In the genomic region with DNA sequence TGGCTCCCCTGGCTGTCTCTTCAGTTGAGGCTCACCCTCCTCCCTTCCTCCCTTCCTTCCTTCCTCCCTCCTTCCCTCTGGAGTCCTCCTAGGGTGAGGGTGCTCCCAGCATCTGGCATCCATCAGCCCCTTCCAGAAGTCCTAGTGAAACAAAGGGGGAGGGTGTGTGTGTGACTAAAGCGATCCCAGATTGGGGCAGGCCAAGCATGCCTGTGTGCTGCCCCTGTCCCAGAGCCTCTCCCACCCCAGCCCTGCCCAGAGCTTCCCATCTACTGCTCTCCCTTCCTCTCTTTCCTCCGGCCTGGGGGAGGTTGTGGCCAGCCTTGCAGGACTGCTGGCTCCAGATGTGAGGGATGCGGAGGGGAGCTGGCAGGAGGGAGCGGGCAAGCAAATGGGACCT, we compare ENCODE assay signal across 12 mouse cellular contexts. TPM values are rescaled to one million over a fixed set of nuclear protein-coding genes. Genes with fewer than 3 reads are reported as not detected.
DNase-seq lines count a peak whose midpoint lies in the region; ATAC-seq lines count a peak whose summit lies in the region.
"Had no signal": no experiment of that assay in that cellular context is flagged by ENCODE, and none has a peak within 500 bp of the region (broad histone marks: within the 10 kb centered on the region; RNA-seq: fewer than 3 reads in every experiment).

No protein-coding gene starts in this region.

- H3K9me3 ChIP-seq in embryonic facial prominence, embryonic 14.5 days (ENCODE audit: control insufficient read depth, low read length), result no peaks in the 10 kb centered on the region

- ATAC-seq in embryonic facial prominence, embryonic 14.5 days (ENCODE audit: low read depth), result peak; percentile 80

- no peaks in the 10 kb centered on the region for H3K36me3 ChIP-seq in embryonic facial prominence, embryonic 14.5 days (ENCODE audit: control insufficient read depth, insufficient read depth, low read length)

- no peak overlapping the region for H3K4me3 ChIP-seq in embryonic facial prominence, embryonic 14.5 days (ENCODE audit: low read depth, low read length)

- peaks cover 37% of the 10 kb centered on the region for H3K4me1 ChIP-seq in embryonic facial prominence, embryonic 14.5 days (ENCODE audit: control insufficient read depth, insufficient read depth, low read length)

- intact Hi-C loops in gastrocnemius, postnatal 36 days (cut with DNase I), result no loop called here

- peak overlapping the region; percentile 15; the same call in 1 of the 2 replicates for H3K4me2 ChIP-seq in embryonic facial prominence, embryonic 14.5 days (ENCODE audit: low read depth, low read length)

- no peaks in the 10 kb centered on the region for H3K27me3 ChIP-seq in embryonic facial prominence, embryonic 14.5 days (replicated peaks; ENCODE audit: control insufficient read depth, insufficient read depth, low read length)

- DNase-seq in embryo, embryonic 10 days (ENCODE audit: low spot score), result peak; percentile 71
- no peak for DNase-seq in embryo, embryonic 9.5 days (ENCODE audit: extremely low spot score)
- peak; percentile 59 to 68 for DNase-seq in kidney, postnatal 4 days
- no peak for DNase-seq in kidney, postnatal 25 days
- peak; percentile 89 for DNase-seq in embryonic facial prominence, embryonic 14.5 days (ENCODE audit: low spot score)
- peak; percentile 62 for DNase-seq in mesoderm, embryonic 11.5 days (ENCODE audit: low read depth, low spot score)
- no peak for DNase-seq in T-cell, adult 2 months (ENCODE audit: low spot score)
- DNase-seq in gastrocnemius, postnatal 36 days, result no peak
- DNase-seq: cerebellum, adult 2 months; heart, adult 18-20 months; retina, postnatal 1 day had no signal

- H3K9ac ChIP-seq in embryonic facial prominence, embryonic 14.5 days (ENCODE audit: low read depth, low read length), result no peak overlapping the region
- H3K9ac ChIP-seq: liver, embryonic 14.5 days had no signal

- H3K27ac ChIP-seq in embryonic facial prominence, embryonic 14.5 days (replicated peaks; ENCODE audit: low read depth, low read length), result peak overlapping the region; percentile 69
- H3K27ac ChIP-seq: liver, embryonic 14.5 days had no signal

- 26% methylated on average over 4 of the region's 4 CpGs for WGBS in embryonic facial prominence, embryonic 14.5 days

RNA-seq across cellular contexts. Expression of a gene that starts 35.5 kb away (rescaled TPM):
- polyA plus RNA-seq in embryonic facial prominence, embryonic 14.5 days (2014; fragmentation: Nextera tagmentation; extraction: Ambion mirVana), result 238 and 240 TPM in 2 replicates
- 100 to 1,000 TPM; 166 to 175 TPM for total RNA-seq in gastrocnemius, postnatal 36 days (2021)

RNA-seq across cellular contexts. Expression of a gene that starts 43.8 kb away (rescaled TPM):
- 47.5 and 58.7 TPM in 2 replicates for polyA plus RNA-seq in embryonic facial prominence, embryonic 14.5 days (2014; fragmentation: Nextera tagmentation; extraction: Ambion mirVana)
- under 1 TPM; 0.27 to 0.48 TPM for total RNA-seq in gastrocnemius, postnatal 36 days (2021)

Comparison
In these comparisons a context has a peak if more than half of its experiments do, and no peak if none do; other contexts are left out.
1. DNase-seq: peak in embryo, embryonic 10 days (single experiment), kidney, postnatal 4 days (2 of 2), embryonic facial prominence, embryonic 14.5 days (single experiment) and mesoderm, embryonic 11.5 days (single experiment); none in embryo, embryonic 9.5 days (single experiment), kidney, postnatal 25 days (0 of 2), T-cell, adult 2 months (single experiment) and gastrocnemius, postnatal 36 days (0 of 2).